Mouse (Mus musculus): ENCODE results near the gene Ctnnbl1. TPM values are rescaled to one million over a fixed set of nuclear protein-coding genes. Genes with fewer than 3 reads are reported as not detected.

Ctnnbl1 gene
- total and polyA plus RNA-seq, 3 experiments: 46.0 to 57.2 (median 48.6) TPM

- no peak overlapping the region for H3K9ac ChIP-seq (ENCODE audit: insufficient read depth, low read depth)
- no peaks in the 10 kb centered on the region for H3K27me3 ChIP-seq (replicated peaks)
- no peak overlapping the region for H3K4me2 ChIP-seq (ENCODE audit: insufficient read depth, low read depth, poor library complexity, severe bottlenecking)
- dilution Hi-C loops (cut with MboI; ENCODE audit: extremely low pct_ligation_motif_present, extremely low pct_unique_long_range_greater_than_20kb, low sequenced_read_pairs) (no loop called here), in situ Hi-C loops (cut with MboI; ENCODE audit: low pct_ligation_motif_present, low pct_unique_long_range_greater_than_20kb, low sequenced_read_pairs) (no loop called here)
- H3K27ac ChIP-seq (ENCODE audit: insufficient read depth, low read depth): no peak overlapping the region
- TF ChIP-seq CHD1 (IDR thresholded peaks at IDR 0.05; ENCODE audit: low read depth, low read length) (no peak), SIN3A (IDR thresholded peaks at IDR 0.05; ENCODE audit: low read length) (no peak), SMC3 (IDR thresholded peaks at IDR 0.05; ENCODE audit: low read depth, low read length) (no peak), MAX (IDR thresholded peaks at IDR 0.05; ENCODE audit: low read length) (no peak), MXI1 (IDR thresholded peaks at IDR 0.05; ENCODE audit: low read depth, low read length) (no peak), MAFK (IDR thresholded peaks at IDR 0.05; ENCODE audit: insufficient replicate concordance, low read length) (no peak), KAT2A (IDR thresholded peaks at IDR 0.05; ENCODE audit: insufficient replicate concordance, low read length) (no peak), USF2 (conservative IDR thresholded peaks at IDR 0.05; ENCODE audit: low read depth, low read length) (no peak), UBTF (IDR thresholded peaks at IDR 0.05; ENCODE audit: low read depth, low read length) (no peak)
- H3K4me1 ChIP-seq (ENCODE audit: control insufficient read depth in 1 of 2, insufficient read depth in 2 of 2): peaks cover 4 to 55% of the 10 kb centered on the region in 2 experiments; a peak in 3 of 4 replicates
- H3K4me3 ChIP-seq (replicated peaks in 1 of 3; ENCODE audit: low read depth in 2 of 3, low read length in 2 of 3, poor library complexity in 1 of 3): no peak overlapping the region
- no peaks in the 10 kb centered on the region for H3K9me3 ChIP-seq (replicated peaks; ENCODE audit: low read length)
- H3K79me2 ChIP-seq (replicated peaks; ENCODE audit: control insufficient read depth, extremely low read depth, insufficient read depth, poor library complexity, severe bottlenecking): no peaks in the 10 kb centered on the region
- peaks cover 21 to 59% of the 10 kb centered on the region in 2 experiments for H3K36me3 ChIP-seq (replicated peaks in 1 of 2; ENCODE audit: control insufficient read depth in 1 of 2, insufficient read depth in 1 of 2, low read length in 1 of 2)
- DNase-seq (ENCODE audit: extremely low read depth): no peak
Observed at GRCm38 (mm10) chr2:157789226-157789625, 52.0 kb downstream of the Ctnnbl1 start.

GRCm38 (mm10) chr2:157790836-157791495 is 53.8 kb downstream of the Ctnnbl1 start:
- Histone ChIP-seq H3K27me3 (replicated peaks) (no peaks in the 10 kb centered on the region), H3K4me3 (replicated peaks in 1 of 3; ENCODE audit: low read depth in 2 of 3, low read length in 2 of 3, poor library complexity in 1 of 3) (no peak overlapping the region), H3K36me3 (replicated peaks in 1 of 2; ENCODE audit: control insufficient read depth in 1 of 2, insufficient read depth in 1 of 2, low read length in 1 of 2) (peaks cover 18 to 50% of the 10 kb centered on the region in 2 experiments), H3K4me2 (ENCODE audit: insufficient read depth, low read depth, poor library complexity, severe bottlenecking) (no peak overlapping the region), H3K79me2 (replicated peaks; ENCODE audit: control insufficient read depth, extremely low read depth, insufficient read depth, poor library complexity, severe bottlenecking) (no peaks in the 10 kb centered on the region), H3K4me1 (ENCODE audit: control insufficient read depth in 1 of 2, insufficient read depth in 2 of 2) (peaks cover 2 to 59% of the 10 kb centered on the region in 2 experiments; a peak in 3 of 4 replicates), H3K27ac (ENCODE audit: insufficient read depth, low read depth) (no peak overlapping the region), H3K9ac (ENCODE audit: insufficient read depth, low read depth) (no peak overlapping the region), H3K9me3 (replicated peaks; ENCODE audit: low read length) (no peaks in the 10 kb centered on the region)
- in situ Hi-C loops (cut with MboI; ENCODE audit: low pct_ligation_motif_present, low pct_unique_long_range_greater_than_20kb, low sequenced_read_pairs) (no loop called here), dilution Hi-C loops (cut with MboI; ENCODE audit: extremely low pct_ligation_motif_present, extremely low pct_unique_long_range_greater_than_20kb, low sequenced_read_pairs) (no loop called here)
- DNase-seq (ENCODE audit: extremely low read depth): no peak
- TF ChIP-seq TBP (conservative IDR thresholded peaks at IDR 0.05; ENCODE audit: low read depth, low read length): no peak

- peaks cover 18 to 47% of the 10 kb centered on the region in 2 experiments for H3K36me3 ChIP-seq (replicated peaks in 1 of 2; ENCODE audit: control insufficient read depth in 1 of 2, insufficient read depth in 1 of 2, low read length in 1 of 2)
Observed at GRCm38 (mm10) chr2:157791528-157792162, 54.4 kb downstream of the Ctnnbl1 start.

More at GRCm38 (mm10) chr2:157791528-157792162, 54.4 kb downstream of the Ctnnbl1 start:
- H3K79me2 ChIP-seq (replicated peaks; ENCODE audit: control insufficient read depth, extremely low read depth, insufficient read depth, poor library complexity, severe bottlenecking): no peaks in the 10 kb centered on the region
- TF ChIP-seq JUND (conservative IDR thresholded peaks at IDR 0.05; ENCODE audit: low read depth, low read length): no peak
- no peak for TF ChIP-seq PAX5 (IDR thresholded peaks at IDR 0.05; ENCODE audit: low read length)
- no peak for TF ChIP-seq USF1 (IDR thresholded peaks at IDR 0.05; ENCODE audit: low read depth, low read length)
- TF ChIP-seq POLR2AphosphoS2 (IDR thresholded peaks at IDR 0.05; ENCODE audit: low read depth, low read length): no peak
- no peak for TF ChIP-seq TBP (conservative IDR thresholded peaks at IDR 0.05; ENCODE audit: low read depth, low read length)
- no peak for TF ChIP-seq ZMIZ1 (IDR thresholded peaks at IDR 0.05; ENCODE audit: low read depth, low read length)
- no peak for TF ChIP-seq MAX (IDR thresholded peaks at IDR 0.05; ENCODE audit: low read length)
- no peak for TF ChIP-seq GABPA (IDR thresholded peaks at IDR 0.05; ENCODE audit: insufficient replicate concordance, low read depth, low read length)
- TF ChIP-seq EP300 (IDR thresholded peaks at IDR 0.05; ENCODE audit: low read length): no peak
- no peak for TF ChIP-seq BHLHE40 (IDR thresholded peaks at IDR 0.05; ENCODE audit: low read depth, low read length)
- no peak for TF ChIP-seq ZKSCAN1 (IDR thresholded peaks at IDR 0.05; ENCODE audit: borderline replicate concordance, low read depth, low read length)
- TF ChIP-seq NELFE (IDR thresholded peaks at IDR 0.05; ENCODE audit: low read depth, low read length): no peak
- no peak for TF ChIP-seq SMC3 (IDR thresholded peaks at IDR 0.05; ENCODE audit: low read depth, low read length)
- TF ChIP-seq E2F4 (IDR thresholded peaks at IDR 0.05; ENCODE audit: insufficient replicate concordance, low read depth, low read length): no peak
- TF ChIP-seq CTCF (conservative IDR thresholded peaks at IDR 0.05 in 1 of 2, IDR thresholded peaks at IDR 0.05 in 1 of 2; ENCODE audit: low read depth in 2 of 2, low read length in 2 of 2): no peak
- no peak for TF ChIP-seq KAT2A (IDR thresholded peaks at IDR 0.05; ENCODE audit: insufficient replicate concordance, low read length)
- TF ChIP-seq TCF12 (IDR thresholded peaks at IDR 0.05; ENCODE audit: low read depth, low read length): no peak
- no peak overlapping the region for H3K4me2 ChIP-seq (ENCODE audit: insufficient read depth, low read depth, poor library complexity, severe bottlenecking)
- no peak overlapping the region for H3K9ac ChIP-seq (ENCODE audit: insufficient read depth, low read depth)
- peaks cover 2 to 59% of the 10 kb centered on the region in 2 experiments; a peak in 3 of 4 replicates for H3K4me1 ChIP-seq (ENCODE audit: control insufficient read depth in 1 of 2, insufficient read depth in 2 of 2)
- H3K27ac ChIP-seq (ENCODE audit: insufficient read depth, low read depth): no peak overlapping the region
- dilution Hi-C loops (cut with MboI; ENCODE audit: extremely low pct_ligation_motif_present, extremely low pct_unique_long_range_greater_than_20kb, low sequenced_read_pairs) (no loop called here), in situ Hi-C loops (cut with MboI; ENCODE audit: low pct_ligation_motif_present, low pct_unique_long_range_greater_than_20kb, low sequenced_read_pairs) (no loop called here)
- H3K9me3 ChIP-seq (replicated peaks; ENCODE audit: low read length): no peaks in the 10 kb centered on the region
- H3K27me3 ChIP-seq (replicated peaks): no peaks in the 10 kb centered on the region
- H3K4me3 ChIP-seq (replicated peaks in 1 of 3; ENCODE audit: low read depth in 2 of 3, low read length in 2 of 3, poor library complexity in 1 of 3): no peak overlapping the region
- peak; percentile 35 for DNase-seq (ENCODE audit: extremely low read depth)
